Mouse (Mus musculus) liver, embryonic 12.5 days (tissue): ENCODE measurements around the gene Foxn3. TPM values are rescaled to one million over a fixed set of nuclear protein-coding genes. Genes with fewer than 3 reads are reported as not detected.
A peak's percentile ranks its signal among the peaks of the same experiment; 100 is the strongest.

ENCODE experiments used
- ATAC-seq: fragments of 200-750 bp; cut with Nextera tagmentation; 2 replicates; pipeline ENCODE4 v1.8.0; 2017; ENCODE audit warnings: moderate number of reproducible peaks, mild to moderate bottlenecking, moderate library complexity
- H3K27ac ChIP-seq: fragments of 300-500 bp; sonication (generic); 2 replicates; pipeline ENCODE4 v1.5.1; 2016; ENCODE audit warnings: mild to moderate bottlenecking
- H3K27me3 ChIP-seq: fragments of 300-500 bp; sonication (generic); replicated peaks from 2 replicates; pipeline ENCODE4 v1.6.1; 2016; ENCODE audit warnings: mild to moderate bottlenecking, moderate library complexity
- H3K36me3 ChIP-seq: fragments of 300-500 bp; sonication (generic); 2 replicates; pipeline ENCODE4 v1.6.1; 2016; ENCODE audit warnings: mild to moderate bottlenecking, moderate library complexity
- H3K4me1 ChIP-seq: fragments of 300-500 bp; sonication (generic); 2 replicates; pipeline ENCODE4 v1.6.1; 2016
- H3K4me2 ChIP-seq: fragments of 300-500 bp; sonication (generic); 2 replicates; pipeline ENCODE4 v1.6.1; 2016; ENCODE audit warnings: mild to moderate bottlenecking, moderate library complexity
- H3K4me3 ChIP-seq: fragments of 300-500 bp; sonication (generic); 2 replicates; pipeline ENCODE4 v1.5.1; 2016; ENCODE audit warnings: mild to moderate bottlenecking, moderate library complexity
- H3K9ac ChIP-seq: fragments of 300-500 bp; sonication (generic); 2 replicates; pipeline ENCODE4 v1.6.1; 2016; ENCODE audit warnings: mild to moderate bottlenecking, moderate library complexity
- H3K9me3 ChIP-seq: fragments of 300-500 bp; sonication (generic); replicated peaks from 2 replicates; pipeline ENCODE4 v1.6.1; 2016; ENCODE audit warnings: mild to moderate bottlenecking, moderate library complexity
- WGBS: fragments of 180-500 bp; shearing (Covaris S2); methylation state at CpG from one replicate; pipeline ENCODE4 v1.1.7; 2016; ENCODE audit not compliant: insufficient replicate concordance; 5-methylcytosine and 5-hydroxymethylcytosine counted together
- polyA plus RNA-seq: library from polyadenylated mRNA; unstranded; fragments of >200 nt; fragmentation: Nextera tagmentation; extraction: Ambion mirVana; gene quantifications from 2 replicates; pipeline ENCODE4 v1.2.1, GENCODE M21; 2016

Gene Foxn3
- polyA plus RNA-seq, 1 experiment from 2014 or later = 25.8 TPM

DNA sequence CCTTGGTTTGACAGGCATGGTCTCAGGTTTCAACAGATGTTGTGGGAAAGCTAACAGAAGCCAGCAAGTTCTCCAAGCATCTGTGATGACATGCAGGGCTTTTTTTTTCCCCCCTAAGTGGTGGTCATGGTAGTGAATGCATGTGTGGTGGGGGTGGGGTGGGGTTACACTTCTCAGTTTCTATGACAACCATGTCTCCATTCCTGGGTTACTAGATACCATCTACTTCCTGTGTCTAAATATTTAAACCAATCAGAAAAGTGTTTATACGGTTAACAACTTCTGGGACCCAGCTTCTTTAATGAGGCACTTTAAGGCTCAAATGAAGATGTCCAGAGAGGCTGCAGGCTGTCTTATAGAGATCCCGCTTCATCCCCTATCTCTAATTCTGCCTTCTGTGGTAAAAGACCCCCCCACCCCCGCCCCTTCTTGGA, 2.0 kb downstream of the Foxn3 start:
- H3K36me3 ChIP-seq = no peaks in the 10 kb centered on the region
- WGBS = 10% methylated on average over 3 of the region's 3 CpGs
- ATAC-seq = no peak

DNA sequence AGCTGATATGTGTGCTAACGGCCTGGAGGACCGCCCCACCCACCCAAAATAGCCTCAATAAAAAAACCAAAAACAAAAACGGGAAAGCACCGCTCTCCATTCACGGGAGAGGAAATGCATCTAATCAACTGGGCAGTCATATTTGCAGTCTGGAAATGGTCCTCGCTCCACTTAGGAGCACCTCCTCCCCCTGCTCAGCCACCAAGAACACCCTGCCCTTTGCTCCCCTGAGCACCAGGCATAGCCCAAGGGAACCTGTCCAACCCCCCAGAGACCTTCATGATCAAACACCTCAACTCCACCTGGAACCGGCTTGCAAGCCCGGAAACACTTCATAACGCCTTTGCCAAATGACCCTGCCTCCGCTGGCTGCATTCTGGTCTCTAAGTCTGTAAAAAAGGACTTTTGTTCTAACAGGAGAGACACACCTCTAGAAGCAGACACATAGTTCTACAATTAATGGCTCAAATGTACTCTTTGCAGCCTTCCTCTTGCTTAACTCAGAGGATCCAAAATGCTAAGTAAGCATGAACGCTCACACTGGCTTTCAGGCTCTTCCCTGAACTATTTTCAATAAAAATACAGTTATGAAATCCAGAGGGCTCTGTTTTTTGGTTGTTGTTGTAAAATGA, 2.6 kb downstream of the Foxn3 start:
- no peak for ATAC-seq
- peaks cover 4% of the 10 kb centered on the region for H3K36me3 ChIP-seq
- H3K4me2 ChIP-seq = peak overlapping the region; percentile 82
- peak overlapping the region; percentile 73 for H3K27ac ChIP-seq
- 0 out of 2 replicates have a peak, but pooled peaks cover 4% of the 10 kb centered on the region for H3K27me3 ChIP-seq
- peak overlapping the region; percentile 19; the same call in 1 of the 2 replicates for H3K9ac ChIP-seq
- WGBS = 22% methylated on average over 11 of the region's 11 CpGs
- no peaks in the 10 kb centered on the region for H3K9me3 ChIP-seq
- peaks cover 55% of the 10 kb centered on the region for H3K4me1 ChIP-seq
- peak overlapping the region; percentile 9; the same call in 1 of the 2 replicates for H3K4me3 ChIP-seq

More for the DNA sequence above, 2.0 kb downstream of the Foxn3 start:
- H3K27me3 ChIP-seq = 0 out of 2 replicates have a peak, but pooled peaks cover 4% of the 10 kb centered on the region
- peak overlapping the region; percentile 73 for H3K27ac ChIP-seq
- H3K9ac ChIP-seq = peak overlapping the region; percentile 14; the same call in 1 of the 2 replicates
- H3K9me3 ChIP-seq = no peaks in the 10 kb centered on the region
- H3K4me2 ChIP-seq = peak overlapping the region; percentile 82
- peak overlapping the region; percentile 73 for H3K4me3 ChIP-seq
- peaks cover 55% of the 10 kb centered on the region for H3K4me1 ChIP-seq

DNA sequence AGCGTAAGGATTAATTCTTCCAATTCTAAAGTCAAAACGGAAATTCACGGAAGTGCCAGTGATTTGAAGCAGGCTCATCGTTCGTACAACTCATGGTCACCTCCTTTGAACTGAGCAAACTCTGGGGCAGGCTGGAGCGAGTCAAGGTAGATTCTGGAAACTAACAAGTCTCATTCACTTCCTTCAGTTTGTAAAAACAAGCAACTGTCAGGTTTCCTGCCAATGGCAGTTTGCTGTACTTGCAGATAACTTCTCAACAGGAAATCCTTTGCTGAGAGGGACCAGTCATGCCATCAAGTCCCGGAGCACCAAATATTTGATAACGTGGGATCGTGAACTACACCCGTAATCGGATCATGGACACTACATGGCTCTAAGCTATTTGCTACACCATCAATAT, 3.9 kb downstream of the Foxn3 start:
- H3K4me2 ChIP-seq = peak overlapping the region; percentile 16
- 12% methylated on average over 11 of the region's 11 CpGs for whole genome bisulfite sequencing
- H3K9ac ChIP-seq = no peak overlapping the region
- H3K36me3 ChIP-seq = peaks cover 4% of the 10 kb centered on the region
- peaks cover 50% of the 10 kb centered on the region for H3K4me1 ChIP-seq
- H3K4me3 ChIP-seq = no peak overlapping the region
- H3K27me3 ChIP-seq = no peaks in the 10 kb centered on the region
- H3K27ac ChIP-seq = no peak overlapping the region
- no peak for ATAC-seq
- no peaks in the 10 kb centered on the region for H3K9me3 ChIP-seq

DNA sequence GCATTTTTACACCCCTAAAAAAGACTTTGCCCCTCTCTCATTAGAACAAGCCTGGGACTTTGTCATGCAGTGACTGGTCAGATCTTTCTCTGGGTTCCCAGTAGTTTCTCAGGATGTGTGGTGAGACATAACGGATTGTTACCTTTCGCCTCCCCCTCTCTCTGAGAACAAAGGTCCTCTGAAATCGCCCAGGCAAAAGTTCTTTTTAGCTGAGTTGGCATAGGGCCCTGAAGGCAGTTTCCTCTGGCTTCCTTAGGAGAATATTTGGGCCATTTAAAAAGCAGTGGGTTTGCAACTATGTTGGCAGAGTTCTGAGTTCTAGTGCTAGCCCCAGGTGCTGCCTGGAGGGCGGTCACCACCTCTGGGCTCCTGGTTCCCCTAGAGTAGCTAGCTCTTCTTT, 4.9 kb downstream of the Foxn3 start:
- Histone ChIP-seq H3K27ac (no peak overlapping the region), H3K9ac (no peak overlapping the region), H3K4me3 (no peak overlapping the region), H3K36me3 (peaks cover 4% of the 10 kb centered on the region), H3K9me3 (no peaks in the 10 kb centered on the region), H3K4me1 (peaks cover 46% of the 10 kb centered on the region), H3K4me2 (no peak overlapping the region), H3K27me3 (no peaks in the 10 kb centered on the region)
- 61% methylated on average over 4 of the region's 4 CpGs for WGBS
- ATAC-seq = no peak

DNA sequence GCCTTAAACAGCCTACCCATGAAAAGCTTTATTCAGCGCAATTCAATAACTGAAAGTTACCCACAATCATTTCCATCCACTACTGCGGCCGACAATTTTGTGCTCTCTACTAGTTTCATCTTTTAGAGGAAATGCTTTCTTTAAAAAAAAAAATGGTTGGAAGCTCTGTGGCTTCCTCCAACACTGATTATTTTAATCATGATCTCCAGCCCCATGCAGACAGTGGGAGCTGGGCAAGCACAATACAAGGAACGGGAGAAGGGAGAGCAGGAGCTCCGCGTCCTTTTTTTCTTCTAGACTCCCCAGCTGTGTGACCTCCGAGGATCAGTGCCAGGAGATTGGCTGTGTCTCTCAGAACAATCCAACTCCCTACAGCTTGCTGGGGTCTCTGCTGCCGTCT, 5.9 kb downstream of the Foxn3 start:
- H3K36me3 ChIP-seq = peaks cover 4% of the 10 kb centered on the region
- H3K4me3 ChIP-seq = no peak overlapping the region
- ATAC-seq = no peak
- no peaks in the 10 kb centered on the region for H3K9me3 ChIP-seq
- H3K27me3 ChIP-seq = no peaks in the 10 kb centered on the region
- WGBS = 62% methylated on average over 8 of the region's 8 CpGs
- no peak overlapping the region for H3K4me2 ChIP-seq
- no peak overlapping the region for H3K9ac ChIP-seq
- no peak overlapping the region for H3K27ac ChIP-seq
- H3K4me1 ChIP-seq = peaks cover 45% of the 10 kb centered on the region

DNA sequence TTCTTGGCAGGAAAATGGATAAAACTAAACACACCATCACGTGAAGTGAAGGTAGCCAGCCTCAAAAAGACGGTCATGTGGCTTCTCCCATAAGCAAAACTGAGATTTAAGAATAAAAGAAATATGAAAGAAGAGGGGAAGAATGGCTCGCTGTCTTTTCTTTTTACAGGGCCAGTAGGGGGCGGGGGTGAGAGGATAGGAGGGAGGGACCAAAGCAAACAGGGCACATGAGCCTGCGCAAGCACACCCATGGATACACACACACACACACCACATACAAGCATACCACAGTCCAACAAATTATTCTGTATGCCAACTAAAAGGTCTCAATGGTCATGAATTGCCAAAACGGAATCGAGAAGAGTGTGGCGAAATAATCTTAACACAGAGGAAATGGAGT, 12.8 kb downstream of the Foxn3 start:
- Histone ChIP-seq H3K4me3 (no peak overlapping the region), H3K27ac (no peak overlapping the region), H3K4me1 (peaks cover 14% of the 10 kb centered on the region), H3K4me2 (no peak overlapping the region), H3K36me3 (no peaks in the 10 kb centered on the region), H3K9me3 (no peaks in the 10 kb centered on the region), H3K9ac (no peak overlapping the region), H3K27me3 (no peaks in the 10 kb centered on the region)
- no peak for ATAC-seq
- whole genome bisulfite sequencing = 49% methylated on average over 8 of the region's 8 CpGs

DNA sequence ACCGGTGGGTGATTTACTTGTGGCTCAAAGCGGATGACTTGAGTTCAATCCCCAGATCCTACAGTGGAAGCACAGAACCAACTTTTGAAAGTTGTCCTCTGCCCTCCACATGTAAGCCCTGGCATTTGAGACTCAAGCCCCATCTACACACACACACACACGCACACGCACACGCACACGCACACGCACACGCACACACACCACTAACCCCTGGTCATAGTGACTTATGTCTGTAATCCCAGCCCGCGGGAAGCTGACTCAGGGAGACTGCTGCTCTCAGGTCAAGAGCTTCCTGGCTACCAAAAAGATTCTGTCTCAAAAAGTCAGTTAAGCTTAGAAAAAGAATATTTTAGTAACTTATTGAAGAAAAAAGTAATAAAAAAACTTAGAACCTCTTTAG, 13.6 kb downstream of the Foxn3 start:
- Histone ChIP-seq H3K4me3 (no peak overlapping the region), H3K27ac (no peak overlapping the region), H3K9ac (no peak overlapping the region), H3K36me3 (no peaks in the 10 kb centered on the region), H3K4me2 (no peak overlapping the region), H3K27me3 (no peaks in the 10 kb centered on the region), H3K4me1 (peaks cover 21% of the 10 kb centered on the region), H3K9me3 (no peaks in the 10 kb centered on the region)
- ATAC-seq = no peak
- WGBS = 89% methylated on average over 10 of the region's 10 CpGs

DNA sequence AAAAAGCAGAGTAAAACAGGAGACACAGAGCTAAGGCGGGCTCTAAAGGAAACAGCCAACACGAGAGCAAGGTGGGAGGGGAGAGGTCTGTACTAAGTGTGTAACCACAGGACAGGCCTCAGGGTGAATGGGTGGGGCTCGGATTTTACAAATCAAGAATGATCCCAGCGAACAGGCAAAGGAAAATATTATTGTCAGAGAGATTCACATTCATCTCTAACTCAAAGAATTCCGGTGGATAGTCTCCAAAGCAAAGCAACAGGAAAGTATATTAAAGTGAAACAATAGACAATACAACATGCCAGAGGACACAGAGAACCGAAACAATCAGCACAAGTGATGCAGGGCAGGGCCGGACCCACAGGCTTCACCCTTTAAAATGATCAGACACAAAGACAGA, 15.0 kb downstream of the Foxn3 start:
- H3K27ac ChIP-seq = no peak overlapping the region
- H3K36me3 ChIP-seq = no peaks in the 10 kb centered on the region
- H3K27me3 ChIP-seq = no peaks in the 10 kb centered on the region
- no peak overlapping the region for H3K9ac ChIP-seq
- 54% methylated on average over 7 of the region's 7 CpGs for WGBS
- no peak overlapping the region for H3K4me2 ChIP-seq
- peaks cover 27% of the 10 kb centered on the region for H3K4me1 ChIP-seq
- ATAC-seq = no peak
- H3K9me3 ChIP-seq = no peaks in the 10 kb centered on the region
- H3K4me3 ChIP-seq = no peak overlapping the region

DNA sequence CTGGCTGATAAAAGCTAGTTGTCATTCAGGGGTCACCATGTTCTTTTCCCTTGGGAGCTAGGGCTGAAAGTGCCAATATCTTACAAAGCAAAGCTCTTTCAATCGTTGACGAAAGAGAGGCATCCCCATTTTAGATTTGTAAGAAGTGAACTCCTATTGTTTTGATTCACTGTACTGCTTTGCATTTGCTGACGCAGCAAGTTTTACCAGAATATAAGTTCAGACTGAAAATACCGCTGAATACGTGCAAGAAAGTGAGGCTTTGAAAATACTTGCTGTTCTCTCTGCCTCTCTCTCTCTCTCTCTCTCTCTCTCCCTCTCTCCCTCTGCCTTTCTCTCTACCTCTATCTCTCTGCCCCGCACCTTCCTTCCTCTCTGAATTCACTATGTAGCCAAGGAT, 16.1 kb downstream of the Foxn3 start:
- H3K4me2 ChIP-seq = no peak overlapping the region
- H3K27ac ChIP-seq = no peak overlapping the region
- H3K4me3 ChIP-seq = no peak overlapping the region
- 81% methylated on average over 6 of the region's 6 CpGs for WGBS
- no peaks in the 10 kb centered on the region for H3K9me3 ChIP-seq
- no peaks in the 10 kb centered on the region for H3K27me3 ChIP-seq
- no peak overlapping the region for H3K9ac ChIP-seq
- no peak for ATAC-seq
- peaks cover 27% of the 10 kb centered on the region for H3K4me1 ChIP-seq
- no peaks in the 10 kb centered on the region for H3K36me3 ChIP-seq

DNA sequence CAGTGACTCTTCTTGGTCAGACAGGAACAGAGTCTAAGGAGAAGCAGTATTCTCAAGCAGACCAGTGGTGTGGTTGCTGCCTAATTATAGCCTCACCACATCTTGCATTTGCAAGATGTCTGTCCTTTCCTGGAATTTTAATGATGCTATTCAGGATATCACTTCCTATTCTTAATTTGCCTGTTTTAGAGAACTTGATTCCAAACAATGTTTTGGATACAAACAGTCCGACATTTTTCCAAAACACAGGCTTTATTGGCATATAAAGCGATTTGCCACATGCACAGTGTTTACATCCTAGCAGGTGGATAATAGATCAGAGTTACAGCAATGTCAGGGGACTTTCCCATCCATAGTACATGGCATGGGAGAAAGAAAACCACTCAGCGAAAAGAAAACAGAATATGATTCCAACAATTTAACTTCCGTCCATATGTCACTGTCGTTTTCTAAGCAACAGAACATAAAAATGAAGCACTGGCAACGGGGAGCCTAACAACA, 18.1 kb downstream of the Foxn3 start:
- no peak overlapping the region for H3K9ac ChIP-seq
- 68% methylated on average over 6 of the region's 6 CpGs for WGBS
- no peak for ATAC-seq

DNA sequence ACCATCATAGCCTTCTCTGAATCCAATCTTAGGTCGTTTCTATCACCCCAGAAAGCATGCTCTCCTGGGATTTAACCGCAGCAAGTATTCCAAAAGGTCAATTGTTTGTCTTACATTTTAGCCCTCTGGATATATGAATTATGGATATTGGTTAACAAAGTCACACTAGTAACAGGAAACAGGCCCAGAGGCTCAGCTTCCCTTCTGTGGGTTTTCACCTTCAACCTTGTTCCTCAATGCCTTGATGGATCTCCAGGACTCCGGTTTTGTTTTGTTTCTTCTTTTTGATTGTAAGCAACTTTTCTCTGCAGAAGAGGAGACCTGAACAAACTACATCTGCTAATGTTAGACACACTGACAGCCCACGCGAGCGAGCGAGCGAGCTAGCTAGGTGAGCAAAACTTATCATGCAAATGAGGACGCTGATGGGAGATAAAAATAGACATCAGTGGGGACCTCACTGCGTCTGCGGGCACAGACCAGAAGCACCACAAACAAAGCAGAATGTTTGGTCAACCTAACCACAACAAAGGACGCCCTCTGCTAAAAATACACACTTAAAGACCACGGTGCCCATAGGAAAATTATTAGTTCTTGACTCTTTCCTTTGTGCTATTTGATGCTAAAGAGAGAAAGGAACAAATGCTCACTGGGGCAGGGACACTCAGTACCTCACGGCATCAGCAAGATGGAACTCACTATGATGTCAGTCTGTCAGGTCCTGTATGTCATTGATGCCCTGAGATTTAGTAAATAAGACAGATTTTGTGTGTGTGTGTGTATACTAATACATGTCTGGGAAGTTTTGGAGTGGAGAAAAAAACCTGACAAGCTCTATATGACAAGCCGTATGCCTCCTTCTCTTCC, 18.9 kb downstream of the Foxn3 start:
- Histone ChIP-seq H3K9me3 (no peaks in the 10 kb centered on the region), H3K27ac (no peak overlapping the region), H3K36me3 (no peaks in the 10 kb centered on the region), H3K4me3 (no peak overlapping the region), H3K4me1 (peaks cover 27% of the 10 kb centered on the region), H3K27me3 (no peaks in the 10 kb centered on the region), H3K4me2 (peak overlapping the region; percentile 6; the same call in 1 of the 2 replicates), H3K9ac (no peak overlapping the region)
- no peak for ATAC-seq
- WGBS = 46% methylated on average over 15 of the region's 15 CpGs

More for the DNA sequence above, 18.1 kb downstream of the Foxn3 start:
- Histone ChIP-seq H3K9me3 (no peaks in the 10 kb centered on the region), H3K4me3 (no peak overlapping the region), H3K36me3 (no peaks in the 10 kb centered on the region), H3K4me2 (no peak overlapping the region), H3K27me3 (no peaks in the 10 kb centered on the region), H3K27ac (no peak overlapping the region), H3K4me1 (peaks cover 27% of the 10 kb centered on the region)
